Mouse (Mus musculus) embryonic facial prominence, embryonic 15.5 days (tissue): ENCODE data around the gene Slc13a5. TPM values are rescaled to one million over a fixed set of nuclear protein-coding genes. Genes with fewer than 3 reads are reported as not detected.
A peak's percentile ranks its signal among the peaks of the same experiment; 100 is the strongest.

ENCODE experiments used
- ATAC-seq: fragments of 200-750 bp; cut with Nextera tagmentation; 2 replicates; pipeline ENCODE4 v1.8.0; 2017; ENCODE audit warnings: low read depth, moderate TSS enrichment; ENCODE audit not compliant: insufficient number of reproducible peaks, low FRiP score, low TSS enrichment
- H3K27ac ChIP-seq: fragments of 300-500 bp; sonication (generic); replicated peaks from 2 replicates; pipeline ENCODE4 v1.5.1; 2015; ENCODE audit warnings: mild to moderate bottlenecking, inconsistent platforms
- H3K27me3 ChIP-seq: fragments of 300-500 bp; sonication (generic); 2 replicates; pipeline ENCODE4 v1.6.1; 2015; ENCODE audit warnings: inconsistent platforms
- H3K36me3 ChIP-seq: fragments of 300-500 bp; sonication (generic); 2 replicates; pipeline ENCODE4 v1.6.1; 2015; ENCODE audit warnings: mild to moderate bottlenecking, inconsistent platforms
- H3K4me1 ChIP-seq: fragments of 300-500 bp; sonication (generic); 2 replicates; pipeline ENCODE4 v1.6.1; 2015; ENCODE audit warnings: inconsistent platforms
- H3K4me2 ChIP-seq: fragments of 300-500 bp; sonication (generic); replicated peaks from 2 replicates; pipeline ENCODE4 v1.6.1; 2015; ENCODE audit warnings: mild to moderate bottlenecking, inconsistent platforms
- H3K4me3 ChIP-seq: fragments of 300-500 bp; sonication (generic); replicated peaks from 2 replicates; pipeline ENCODE4 v1.5.1; 2015; ENCODE audit warnings: mild to moderate bottlenecking, inconsistent platforms
- H3K9ac ChIP-seq: fragments of 300-500 bp; sonication (generic); 2 replicates; pipeline ENCODE4 v1.6.1; 2015; ENCODE audit warnings: inconsistent platforms
- H3K9me3 ChIP-seq: fragments of 300-500 bp; sonication (generic); replicated peaks from 2 replicates; pipeline ENCODE4 v1.6.1; 2016; ENCODE audit warnings: inconsistent platforms
- WGBS: fragments of 180-500 bp; shearing (Covaris S2); methylation state at CpG from one replicate; pipeline ENCODE4 v1.1.7; 2015; 5-methylcytosine and 5-hydroxymethylcytosine counted together
- polyA plus RNA-seq: library from polyadenylated mRNA; unstranded; fragments of >200 nt; fragmentation: Nextera tagmentation; extraction: Ambion mirVana; gene quantifications from 2 replicates; pipeline ENCODE4 v1.2.1, GENCODE M21; 2015

The Slc13a5 gene
- polyA plus RNA-seq = 9.2 and 9.4 TPM in 2 replicates

DNA sequence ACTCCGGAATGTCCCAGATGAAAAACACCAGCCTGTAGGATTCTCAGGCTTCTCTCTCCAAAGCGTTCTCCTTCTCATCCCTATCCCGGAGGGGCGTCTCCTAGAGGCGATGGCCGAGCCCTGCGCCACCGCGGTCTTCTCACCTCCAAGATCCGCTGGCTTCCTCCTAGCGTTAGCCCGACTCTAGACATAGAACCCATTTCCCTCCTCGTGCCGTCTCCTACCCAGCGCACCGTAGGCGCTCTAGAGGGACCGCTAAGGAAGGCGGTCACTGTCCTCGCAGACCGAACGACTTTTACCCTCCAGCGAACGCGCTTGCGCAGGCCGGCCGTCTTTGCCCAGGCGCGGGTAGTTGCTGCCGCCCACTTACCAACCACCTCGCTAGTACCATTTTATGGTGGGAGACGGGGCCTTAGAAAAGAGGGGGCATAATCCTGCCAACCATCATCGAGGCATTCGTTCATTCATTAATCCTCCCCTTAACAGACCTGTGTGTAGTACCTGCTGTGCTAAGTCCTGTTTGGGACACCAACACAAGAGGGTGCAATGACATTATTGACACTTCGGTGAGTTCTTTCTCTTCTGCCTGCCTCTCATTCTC, at the start of gene Slc13a5:
Slc13a5 (minus strand) TSS at position 263 of the 601 bp plus-strand sequence.
- Histone ChIP-seq H3K4me1 (peaks cover 18% of the 10 kb centered on the region), H3K9ac (peak within 1 kb of the TSS; percentile 15; the same call in 1 of the 2 replicates), H3K36me3 (no peaks in the 10 kb centered on the region), H3K9me3 (no peaks in the 10 kb centered on the region), H3K27ac (no peak within 1 kb of the TSS), H3K4me3 (peak within 1 kb of the TSS; percentile 43), H3K27me3 (peaks cover 51% of the 10 kb centered on the region), H3K4me2 (peak within 1 kb of the TSS; percentile 66)
- ATAC-seq = no peak
- 5% methylated on average over 36 of the region's 36 CpGs for WGBS

DNA sequence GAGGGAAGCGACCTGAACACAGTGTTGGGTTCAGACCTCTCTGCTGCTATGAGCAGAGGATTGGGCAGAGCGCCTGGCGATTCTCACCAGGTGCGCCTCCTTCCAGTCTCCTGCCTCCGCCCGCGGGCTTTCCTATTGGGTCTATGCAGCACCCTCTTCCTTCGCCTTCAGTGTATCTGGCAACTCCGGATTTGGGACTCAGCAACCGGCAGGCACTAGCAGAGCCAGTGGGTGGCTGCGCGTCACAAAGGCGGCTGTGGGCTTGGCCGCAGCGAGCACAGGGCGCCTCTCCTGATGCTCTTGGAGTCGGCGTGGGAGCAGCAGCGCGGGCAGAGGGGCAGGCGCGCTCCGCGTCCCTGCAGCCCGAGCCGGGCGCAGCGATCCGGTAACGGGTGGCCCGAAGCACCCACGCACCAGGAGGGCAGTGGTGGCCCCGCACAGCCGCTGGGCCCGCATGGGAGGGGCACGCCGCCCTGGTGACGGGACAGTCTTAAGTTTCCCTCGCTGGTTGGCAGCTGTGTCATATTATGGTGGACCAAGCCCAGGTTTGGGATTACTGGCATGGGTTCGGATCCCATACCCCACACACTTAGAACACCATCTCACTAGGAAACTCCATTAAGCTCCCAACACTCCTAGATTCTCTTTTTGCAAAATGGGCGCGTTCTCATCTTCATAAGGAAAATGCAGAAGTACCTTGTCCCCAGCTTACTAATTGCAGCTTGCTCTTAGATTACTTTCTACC, 47.3 kb upstream of the Slc13a5 start, which contains the start of gene Fbxo39:
Fbxo39 (plus strand) TSS at position 294 of the 745 bp plus-strand sequence.
- no peaks in the 10 kb centered on the region for H3K9me3 ChIP-seq
- H3K4me1 ChIP-seq = peaks cover 6% of the 10 kb centered on the region
- ATAC-seq = no peak
- H3K4me2 ChIP-seq = peak within 1 kb of the TSS; percentile 50
- H3K9ac ChIP-seq = no peak within 1 kb of the TSS
- peaks cover 28% of the 10 kb centered on the region for H3K27me3 ChIP-seq
- H3K36me3 ChIP-seq = no peaks in the 10 kb centered on the region
- no peak within 1 kb of the TSS for H3K27ac ChIP-seq
- WGBS = 8% methylated on average over 42 of the region's 42 CpGs
- H3K4me3 ChIP-seq = peak within 1 kb of the TSS; percentile 25

- 77% methylated on average over 10 of the region's 10 CpGs for WGBS
- Histone ChIP-seq H3K9ac (no peak overlapping the region), H3K4me1 (peaks cover 6% of the 10 kb centered on the region), H3K9me3 (no peaks in the 10 kb centered on the region), H3K27me3 (peaks cover 28% of the 10 kb centered on the region), H3K4me2 (no peak overlapping the region), H3K27ac (no peak overlapping the region), H3K4me3 (no peak overlapping the region), H3K36me3 (no peaks in the 10 kb centered on the region)
- no peak; the same call in 1 of the 2 replicates for ATAC-seq
Measured at GRCm38 (mm10) chr11:72311355-72312001, 44.5 kb upstream of the Slc13a5 start.

DNA sequence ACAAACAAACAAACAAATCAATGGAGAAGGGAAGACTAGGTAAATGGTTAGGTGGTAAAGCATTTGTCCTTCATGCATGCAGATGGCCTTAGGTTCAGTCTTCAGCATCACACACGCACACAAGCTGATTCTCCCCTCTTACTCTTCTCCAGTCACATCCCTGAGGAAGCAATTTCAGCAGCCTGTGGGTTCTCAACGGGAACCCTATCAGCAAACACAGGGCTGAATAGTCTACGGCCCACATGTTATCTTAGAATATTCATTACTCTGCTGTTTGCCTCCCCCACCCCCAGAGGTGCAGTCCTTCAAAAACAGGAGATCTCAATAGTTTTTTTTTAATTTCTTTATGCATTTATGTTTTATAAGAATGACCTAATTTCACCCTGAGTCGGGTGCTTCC, 43.5 kb upstream of the Slc13a5 start:
- Histone ChIP-seq H3K27me3 (peaks cover 23% of the 10 kb centered on the region), H3K4me1 (peaks cover 6% of the 10 kb centered on the region), H3K4me2 (no peak overlapping the region), H3K9ac (no peak overlapping the region), H3K36me3 (no peaks in the 10 kb centered on the region), H3K9me3 (no peaks in the 10 kb centered on the region), H3K4me3 (no peak overlapping the region), H3K27ac (no peak overlapping the region)
- 83% methylated on average over 4 of the region's 4 CpGs for WGBS
- no peak for ATAC-seq

- Histone ChIP-seq H3K4me1 (0 out of 2 replicates have a peak, but pooled peaks cover under 1% of the 10 kb centered on the region), H3K4me2 (no peak overlapping the region), H3K36me3 (no peaks in the 10 kb centered on the region), H3K27me3 (peaks cover 8% of the 10 kb centered on the region), H3K9me3 (no peaks in the 10 kb centered on the region), H3K4me3 (no peak overlapping the region), H3K27ac (no peak overlapping the region), H3K9ac (no peak overlapping the region)
- WGBS = 59% methylated on average over 2 of the region's 2 CpGs
- no peak for ATAC-seq
Measured at GRCm38 (mm10) chr11:72308982-72309381, 42.0 kb upstream of the Slc13a5 start.

DNA sequence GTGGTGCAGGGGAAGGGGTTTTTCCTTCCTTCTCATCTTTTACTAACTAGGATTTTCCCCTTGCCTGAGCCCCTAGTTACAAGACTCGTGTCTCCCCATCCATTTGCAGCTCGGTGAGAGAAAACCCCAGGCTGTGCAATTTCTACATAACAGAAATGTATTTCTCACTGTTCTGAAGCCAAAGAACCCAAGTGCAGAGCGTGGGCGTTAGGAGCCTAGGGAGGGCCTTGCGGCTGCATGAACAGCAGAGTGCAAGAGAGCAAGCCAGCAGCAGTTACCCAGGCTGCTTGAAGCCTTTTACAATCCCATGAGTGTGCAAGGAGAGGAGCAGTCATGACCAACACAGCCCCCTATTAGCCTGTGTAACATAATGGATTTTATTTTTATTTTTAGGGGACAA, 40.4 kb upstream of the Slc13a5 start:
- Histone ChIP-seq H3K9ac (no peak overlapping the region), H3K27ac (no peak overlapping the region), H3K27me3 (no peaks in the 10 kb centered on the region; the same call in 1 of the 2 replicates), H3K36me3 (no peaks in the 10 kb centered on the region), H3K4me3 (no peak overlapping the region), H3K4me2 (no peak overlapping the region), H3K4me1 (no peaks in the 10 kb centered on the region), H3K9me3 (no peaks in the 10 kb centered on the region)
- 83% methylated on average over 5 of the region's 5 CpGs for WGBS
- ATAC-seq = no peak

GRCm38 (mm10) chr11:72302230-72302629, 35.2 kb upstream of the Slc13a5 start:
- Histone ChIP-seq H3K4me3 (no peak overlapping the region), H3K4me1 (peaks cover 9% of the 10 kb centered on the region), H3K9me3 (no peaks in the 10 kb centered on the region), H3K36me3 (no peaks in the 10 kb centered on the region), H3K4me2 (peak overlapping the region; percentile 31), H3K27me3 (no peaks in the 10 kb centered on the region), H3K9ac (no peak overlapping the region), H3K27ac (no peak overlapping the region)
- 80% methylated on average over 7 of the region's 7 CpGs for WGBS
- no peak for ATAC-seq

GRCm38 (mm10) chr11:72301334-72301733, 34.3 kb upstream of the Slc13a5 start, which contains the start of gene Xaf1:
Gene Xaf1 (plus strand): TSS chr11:72301629.
- Histone ChIP-seq H3K4me1 (peaks cover 9% of the 10 kb centered on the region), H3K36me3 (no peaks in the 10 kb centered on the region), H3K27ac (peak within 1 kb of the TSS; percentile 48; the same call in 1 of the 2 replicates), H3K4me3 (peak within 1 kb of the TSS; percentile 16), H3K9me3 (no peaks in the 10 kb centered on the region), H3K9ac (no peak within 1 kb of the TSS; the same call in 1 of the 2 replicates), H3K4me2 (peak within 1 kb of the TSS; percentile 31), H3K27me3 (no peaks in the 10 kb centered on the region)
- 19% methylated on average over 6 of the region's 6 CpGs for whole genome bisulfite sequencing
- ATAC-seq = no peak

- Histone ChIP-seq H3K9ac (no peak overlapping the region), H3K9me3 (no peaks in the 10 kb centered on the region), H3K27me3 (no peaks in the 10 kb centered on the region), H3K27ac (no peak overlapping the region), H3K4me3 (no peak overlapping the region), H3K4me2 (no peak overlapping the region), H3K4me1 (no peaks in the 10 kb centered on the region), H3K36me3 (no peaks in the 10 kb centered on the region)
- no peak for ATAC-seq
- 76% methylated on average over 2 of the region's 2 CpGs for WGBS
Measured at GRCm38 (mm10) chr11:72293116-72293515, 26.1 kb upstream of the Slc13a5 start.

- H3K36me3 ChIP-seq = no peaks in the 10 kb centered on the region
- no peak overlapping the region for H3K9ac ChIP-seq
- ATAC-seq = no peak
- H3K4me1 ChIP-seq = no peaks in the 10 kb centered on the region
- H3K27me3 ChIP-seq = no peaks in the 10 kb centered on the region
- WGBS = 74% methylated on average over 3 of the region's 3 CpGs
- H3K4me2 ChIP-seq = no peak overlapping the region
- no peak overlapping the region for H3K4me3 ChIP-seq
- no peaks in the 10 kb centered on the region for H3K9me3 ChIP-seq
- no peak overlapping the region for H3K27ac ChIP-seq
Measured at GRCm38 (mm10) chr11:72287543-72287942, 20.5 kb upstream of the Slc13a5 start.

- Histone ChIP-seq H3K4me1 (no peaks in the 10 kb centered on the region), H3K9ac (no peak overlapping the region), H3K4me2 (no peak overlapping the region), H3K27me3 (no peaks in the 10 kb centered on the region), H3K9me3 (no peaks in the 10 kb centered on the region), H3K4me3 (no peak overlapping the region), H3K27ac (no peak overlapping the region), H3K36me3 (no peaks in the 10 kb centered on the region)
- ATAC-seq = no peak
- 80% methylated on average over 2 of the region's 2 CpGs for WGBS
Measured at GRCm38 (mm10) chr11:72287126-72287525, 20.1 kb upstream of the Slc13a5 start.
